Mouse (Mus musculus): ENCODE results near the gene Alg5. TPM values are rescaled to one million over a fixed set of nuclear protein-coding genes. Genes with fewer than 3 reads are reported as not detected.
"Not testable (repeated sequence)": the region's sequence is repeated elsewhere in the genome, so short reads cannot be mapped to it uniquely, and the experiment has no call there.

The Alg5 gene
- polyA plus RNA-seq, 1 experiment from 2014 or later = 65.8 TPM

DNA sequence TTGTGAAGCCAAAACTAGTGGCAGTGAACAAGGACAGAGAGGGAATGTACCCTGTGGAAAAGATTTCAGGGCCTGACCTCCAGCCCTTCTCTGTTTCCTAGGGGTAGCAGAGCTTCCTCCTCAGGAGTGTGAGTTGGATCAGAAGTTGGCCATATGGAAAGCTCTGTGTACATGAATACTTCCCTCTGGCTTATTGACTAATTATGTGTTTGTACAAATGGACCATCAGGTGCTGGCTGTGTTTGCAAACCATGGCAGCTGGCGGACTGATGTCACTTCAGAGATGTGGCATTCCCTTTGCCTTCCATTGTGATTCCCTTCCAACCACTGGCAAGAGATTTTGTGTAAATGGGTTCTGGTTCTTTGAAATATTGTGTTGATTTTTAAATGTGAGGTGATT lies 25.9 kb downstream of the Alg5 start:
- ATAC-seq (peak; percentile 78), DNase-seq (ENCODE audit: low spot score) (peak; percentile 72)
- TF ChIP-seq EP300 (IDR thresholded peaks at IDR 0.05) (peak; percentile 37; the same call in 1 of the 2 replicates), CTCF (IDR thresholded peaks at IDR 0.05) (no peak)
- H3K9me3 ChIP-seq (ENCODE audit: low read length) = no peaks in the 10 kb centered on the region
- no peaks in the 10 kb centered on the region for H3K36me3 ChIP-seq (ENCODE audit: insufficient read depth, low read length)
- H3K4me2 ChIP-seq (replicated peaks; ENCODE audit: low read depth, low read length) = no peak overlapping the region
- no peak overlapping the region for H3K4me3 ChIP-seq (ENCODE audit: low read depth, low read length)
- no peaks in the 10 kb centered on the region for H3K27me3 ChIP-seq (replicated peaks; ENCODE audit: insufficient read depth, low read length)
- 0 out of 2 replicates have a peak overlapping the region, but pooled peaks have one; percentile 38 for H3K27ac ChIP-seq (ENCODE audit: low read length)
- H3K9ac ChIP-seq (replicated peaks; ENCODE audit: low read depth) = no peak overlapping the region
- peaks cover 6% of the 10 kb centered on the region; the same call in 1 of the 2 replicates for H3K4me1 ChIP-seq (ENCODE audit: insufficient read depth, low read depth, low read length)
- WGBS = 61% methylated on average over 1 of the region's 1 CpGs

DNA sequence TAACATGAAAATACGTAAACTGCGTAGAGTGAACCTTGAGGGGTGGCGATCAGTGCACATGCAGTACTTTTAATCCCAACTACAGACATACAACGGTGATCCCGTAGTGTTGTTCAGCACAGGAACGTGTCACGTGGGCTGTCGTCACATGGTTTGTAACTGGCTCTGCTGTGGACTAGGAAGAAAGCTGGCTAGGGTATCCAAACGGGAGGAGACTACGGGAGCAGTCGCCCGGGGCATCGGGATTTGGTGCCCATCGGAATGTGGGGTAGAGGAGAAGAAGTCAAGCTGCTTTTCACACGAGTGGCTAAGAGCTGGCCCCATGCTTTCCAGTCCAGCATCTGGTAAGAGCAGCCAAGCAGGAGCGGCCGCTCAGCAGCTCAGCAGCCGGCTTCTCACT lies 29.1 kb downstream of the Alg5 start:
- no peak for TF ChIP-seq EP300 (IDR thresholded peaks at IDR 0.05)
- no peak for TF ChIP-seq CTCF (IDR thresholded peaks at IDR 0.05)

DNA sequence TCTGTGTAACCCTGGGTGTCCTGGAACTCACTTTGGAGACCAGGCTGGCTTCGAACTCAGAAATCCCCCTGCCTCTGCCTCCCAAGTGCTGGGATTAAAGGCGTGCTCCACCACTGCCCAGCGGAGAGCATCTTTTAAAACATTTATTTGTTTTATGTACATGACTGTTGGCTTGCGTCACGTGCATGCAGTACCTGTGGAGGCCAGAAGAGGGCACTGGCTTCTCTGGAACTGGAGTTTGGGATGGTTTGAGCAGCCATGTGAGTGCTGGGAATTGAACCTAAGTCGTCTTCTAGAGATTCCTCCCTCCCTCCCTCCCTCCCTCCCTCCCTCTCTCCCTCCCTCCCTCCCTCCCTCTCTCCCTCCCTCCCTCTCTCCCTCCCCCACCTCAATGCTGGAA lies 30.2 kb downstream of the Alg5 start:
- peak; percentile 51 for TF ChIP-seq CTCF (IDR thresholded peaks at IDR 0.05)
- DNase-seq (ENCODE audit: low spot score); H3K9ac ChIP-seq (replicated peaks; ENCODE audit: low read depth); H3K27ac ChIP-seq (ENCODE audit: low read length); ATAC-seq; H3K4me1 ChIP-seq (ENCODE audit: insufficient read depth, low read depth, low read length); H3K27me3 ChIP-seq (replicated peaks; ENCODE audit: insufficient read depth, low read length); H3K36me3 ChIP-seq (ENCODE audit: insufficient read depth, low read length); H3K9me3 ChIP-seq (ENCODE audit: low read length); H3K4me3 ChIP-seq (ENCODE audit: low read depth, low read length); H3K4me2 ChIP-seq (replicated peaks; ENCODE audit: low read depth, low read length): not testable (repeated sequence)
- WGBS = 89% methylated on average over 6 of the region's 6 CpGs

More for the DNA sequence above, 29.1 kb downstream of the Alg5 start:
- no peak overlapping the region for H3K27ac ChIP-seq (ENCODE audit: low read length)
- H3K36me3 ChIP-seq (ENCODE audit: insufficient read depth, low read length) = no peaks in the 10 kb centered on the region
- WGBS = 63% methylated on average over 18 of the region's 18 CpGs
- H3K4me1 ChIP-seq (ENCODE audit: insufficient read depth, low read depth, low read length) = 0 out of 2 replicates have a peak, but pooled peaks cover 4% of the 10 kb centered on the region
- H3K9ac ChIP-seq (replicated peaks; ENCODE audit: low read depth) = no peak overlapping the region
- peak; percentile 23 for DNase-seq (ENCODE audit: low spot score)
- no peaks in the 10 kb centered on the region for H3K9me3 ChIP-seq (ENCODE audit: low read length)
- H3K4me2 ChIP-seq (replicated peaks; ENCODE audit: low read depth, low read length) = peak overlapping the region; percentile 1; the same call in 1 of the 2 replicates
- peak; percentile 27 for ATAC-seq
- H3K27me3 ChIP-seq (replicated peaks; ENCODE audit: insufficient read depth, low read length) = no peaks in the 10 kb centered on the region
- no peak overlapping the region for H3K4me3 ChIP-seq (ENCODE audit: low read depth, low read length)

DNA sequence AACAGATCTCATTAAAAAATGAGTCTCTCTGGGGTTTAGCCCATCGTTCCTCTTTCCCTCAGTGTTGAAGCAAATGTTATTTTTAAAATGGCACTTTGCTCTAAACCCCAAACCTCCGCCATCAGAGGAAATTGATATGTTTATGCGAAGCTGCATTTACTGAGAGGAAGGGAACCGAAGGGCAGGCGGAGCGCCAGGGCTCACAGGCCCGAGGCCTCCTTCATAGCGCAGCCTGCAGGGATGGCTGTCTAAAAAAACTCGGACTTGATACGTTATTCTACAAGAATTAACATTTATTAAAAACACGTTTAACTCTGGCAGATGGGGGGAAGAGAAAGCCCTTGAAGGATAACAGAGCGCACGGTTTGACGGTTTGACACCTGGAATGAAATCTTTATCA lies 30.7 kb downstream of the Alg5 start:
- DNase-seq (ENCODE audit: low spot score) = no peak
- no peak for TF ChIP-seq CTCF (IDR thresholded peaks at IDR 0.05)
- TF ChIP-seq EP300 (IDR thresholded peaks at IDR 0.05) = no peak
- Histone ChIP-seq H3K27ac (ENCODE audit: low read length) (no peak overlapping the region), H3K36me3 (ENCODE audit: insufficient read depth, low read length) (no peaks in the 10 kb centered on the region), H3K4me2 (replicated peaks; ENCODE audit: low read depth, low read length) (no peak overlapping the region), H3K4me1 (ENCODE audit: insufficient read depth, low read depth, low read length) (no peaks in the 10 kb centered on the region), H3K9ac (replicated peaks; ENCODE audit: low read depth) (no peak overlapping the region), H3K9me3 (ENCODE audit: low read length) (no peaks in the 10 kb centered on the region), H3K4me3 (ENCODE audit: low read depth, low read length) (no peak overlapping the region), H3K27me3 (replicated peaks; ENCODE audit: insufficient read depth, low read length) (no peaks in the 10 kb centered on the region)
- 49% methylated on average over 14 of the region's 14 CpGs for WGBS
- no peak for ATAC-seq

DNA sequence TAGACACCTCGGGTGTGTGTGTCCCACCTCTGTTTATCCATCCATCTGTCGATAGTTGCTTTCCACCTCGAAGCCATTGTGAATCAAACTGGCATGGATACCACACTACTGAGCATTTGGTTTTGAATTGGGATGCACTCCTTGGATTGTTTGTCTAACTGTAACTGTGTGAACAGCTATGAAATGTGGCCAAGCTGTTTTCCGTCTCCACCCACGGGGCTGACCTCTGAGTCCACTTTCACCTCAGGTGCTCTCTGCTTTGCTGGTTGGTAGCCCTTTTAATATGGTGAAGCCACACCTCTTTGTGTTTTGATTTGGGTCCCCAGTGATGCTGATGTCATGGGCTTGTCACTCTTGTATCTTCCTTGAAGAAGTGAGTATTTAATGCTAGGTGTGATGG lies 31.5 kb downstream of the Alg5 start:
- no peak for TF ChIP-seq CTCF (IDR thresholded peaks at IDR 0.05)
- no peak for TF ChIP-seq EP300 (IDR thresholded peaks at IDR 0.05)
- Histone ChIP-seq H3K27me3 (replicated peaks; ENCODE audit: insufficient read depth, low read length) (no peaks in the 10 kb centered on the region), H3K36me3 (ENCODE audit: insufficient read depth, low read length) (no peaks in the 10 kb centered on the region), H3K4me1 (ENCODE audit: insufficient read depth, low read depth, low read length) (no peaks in the 10 kb centered on the region), H3K9ac (replicated peaks; ENCODE audit: low read depth) (no peak overlapping the region), H3K9me3 (ENCODE audit: low read length) (no peaks in the 10 kb centered on the region), H3K4me3 (ENCODE audit: low read depth, low read length) (no peak overlapping the region), H3K27ac (ENCODE audit: low read length) (no peak overlapping the region), H3K4me2 (replicated peaks; ENCODE audit: low read depth, low read length) (no peak overlapping the region)
- no peak for ATAC-seq
- 68% methylated on average over 5 of the region's 5 CpGs for WGBS
- DNase-seq (ENCODE audit: low spot score) = no peak

DNA sequence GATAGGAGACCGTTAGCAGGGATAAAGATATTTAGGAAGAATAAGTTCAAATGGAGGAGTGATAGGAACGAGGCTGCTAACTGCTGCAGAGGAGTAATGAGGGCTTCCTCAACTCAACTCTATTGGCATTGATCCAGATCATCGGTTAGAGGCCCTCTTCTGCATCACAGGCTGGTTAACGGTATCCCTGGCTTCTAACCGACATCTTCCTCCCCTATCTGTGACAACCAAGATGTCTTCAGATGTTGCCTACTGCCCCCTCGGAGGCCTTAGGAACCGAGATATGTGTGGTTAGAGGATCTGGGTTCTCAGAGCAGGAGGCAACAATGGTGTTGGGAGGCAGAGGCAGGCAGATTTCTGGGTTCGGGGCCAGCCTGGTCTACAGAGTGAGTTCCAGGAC lies 33.3 kb downstream of the Alg5 start:
- H3K27ac ChIP-seq (ENCODE audit: low read length) = no peak overlapping the region
- ATAC-seq (no peak), DNase-seq (ENCODE audit: low spot score) (no peak)
- no peak overlapping the region for H3K9ac ChIP-seq (replicated peaks; ENCODE audit: low read depth)
- no peaks in the 10 kb centered on the region for H3K4me1 ChIP-seq (ENCODE audit: insufficient read depth, low read depth, low read length)
- no peaks in the 10 kb centered on the region for H3K36me3 ChIP-seq (ENCODE audit: insufficient read depth, low read length)
- H3K9me3 ChIP-seq (ENCODE audit: low read length) = no peaks in the 10 kb centered on the region
- H3K27me3 ChIP-seq (replicated peaks; ENCODE audit: insufficient read depth, low read length) = no peaks in the 10 kb centered on the region
- 84% methylated on average over 8 of the region's 8 CpGs for WGBS
- no peak overlapping the region for H3K4me2 ChIP-seq (replicated peaks; ENCODE audit: low read depth, low read length)
- H3K4me3 ChIP-seq (ENCODE audit: low read depth, low read length) = no peak overlapping the region
- TF ChIP-seq EP300 (IDR thresholded peaks at IDR 0.05) = no peak
- TF ChIP-seq CTCF (IDR thresholded peaks at IDR 0.05) = no peak

Measured in lung, postnatal 0 days (tissue).